Mouse (Mus musculus) cerebellum, adult 2 months (tissue): Measurements from ENCODE around the gene Topors.

Experiments
- CTCF ChIP-seq: fragments of 200-500 bp; IDR thresholded peaks from 2 replicates; pipeline ENCODE4 v1.5.1; 2011; ENCODE audit warnings: low read depth, mild to moderate bottlenecking, control low read depth, low read length, moderate library complexity, borderline replicate concordance; ENCODE audit not compliant: insufficient read depth
- POLR2A ChIP-seq: fragments of 200-500 bp; IDR thresholded peaks from 2 replicates; pipeline ENCODE4 v1.6.1; 2011; ENCODE audit warnings: low read length, control low read depth, borderline replicate concordance; ENCODE audit not compliant: insufficient read depth

DNA sequence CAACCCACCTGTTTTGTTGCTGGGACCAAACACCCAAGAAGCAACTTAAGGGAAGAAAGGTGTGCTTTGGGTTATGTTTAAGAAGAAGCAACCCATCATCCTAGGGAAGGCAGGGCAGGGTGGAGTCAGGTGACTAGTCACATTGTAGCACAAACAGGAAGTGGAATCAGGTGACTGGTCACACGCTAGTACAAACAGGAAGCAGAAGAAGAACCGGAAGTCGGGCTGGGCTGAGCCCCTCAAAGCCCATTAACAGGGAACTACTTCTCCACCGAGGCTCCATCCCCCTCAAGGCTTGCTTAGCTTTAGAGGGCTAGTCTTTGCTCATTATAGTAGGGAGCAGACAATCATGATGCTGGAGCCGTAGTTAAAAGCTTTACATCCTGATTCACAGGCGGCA lies 43.4 kb upstream of the Topors start:
- TF ChIP-seq POLR2A (no peak), CTCF (no peak)
